Mouse (Mus musculus) ES-E14 (cell line): Measurements from ENCODE around the gene Ankrd36.

Source experiments
- CHD2 ChIP-seq: IDR thresholded peaks from 2 replicates; pipeline ENCODE4 v1.6.1; 2014; ENCODE audit warnings: mild to moderate bottlenecking, low read depth, low read length, inconsistent platforms
- HCFC1 ChIP-seq: IDR thresholded peaks from 2 replicates; pipeline ENCODE4 v1.6.1; 2012; ENCODE audit warnings: low read length, inconsistent platforms, borderline replicate concordance; ENCODE audit not compliant: insufficient read depth
- ZC3H11A ChIP-seq: IDR thresholded peaks from 2 replicates; pipeline ENCODE4 v1.6.1; 2012; ENCODE audit warnings: low read depth, mild to moderate bottlenecking, inconsistent platforms, low read length, borderline replicate concordance
- ZNF384 ChIP-seq: IDR thresholded peaks from 2 replicates; pipeline ENCODE4 v1.6.1; 2012; ENCODE audit warnings: low read depth, low read length, inconsistent platforms

- TF ChIP-seq CHD2 (no peak), ZC3H11A (no peak), HCFC1 (no peak), ZNF384 (no peak)
Observed at GRCm38 (mm10) chr11:5551931-5552330, 17.6 kb upstream of the Ankrd36 start.
